Mouse (Mus musculus) megakaryocyte-erythroid progenitor cell, adult 5-6 weeks (primary cell): ENCODE measurements around the gene 4930519G04Rik. TPM values are rescaled to one million over a fixed set of nuclear protein-coding genes. Genes with fewer than 3 reads are reported as not detected.
"Not testable (repeated sequence)": the region's sequence is repeated elsewhere in the genome, so short reads cannot be mapped to it uniquely, and the experiment has no call there.

ENCODE experiments used
- ATAC-seq: replicated peaks from 2 replicates; pipeline ENCODE4 v1.8.0; 2016; ENCODE audit warnings: mild to moderate bottlenecking, inconsistent platforms; ENCODE audit not compliant: severe bottlenecking, poor library complexity, low FRiP score, low TSS enrichment
- total RNA-seq, 2 experiments: library from RNA; stranded (forward) in 1 of 2; stranded (reverse) in 1 of 2; fragments of 200-1000, 215-1000 nt in 1 of 2; fragments of >200 nt in 1 of 2; fragmentation: Nextera tagmentation in 1 of 2; gene quantifications; 2 replicates each; pipeline ENCODE4 v1.2.3; 2014 to 2017

Gene 4930519G04Rik
- total RNA-seq, 2 experiments from 2014 or later = not detected

- no peak for ATAC-seq
These were observed 16.6 kb upstream of the 4930519G04Rik start for GRCm38 (mm10) chr5:114836886-114837285.

GRCm38 (mm10) chr5:114840481-114840880 lies 13.0 kb upstream of the 4930519G04Rik start:
- ATAC-seq = not testable (repeated sequence)

GRCm38 (mm10) chr5:114842155-114842554 lies 11.3 kb upstream of the 4930519G04Rik start:
- not testable (repeated sequence) for ATAC-seq

GRCm38 (mm10) chr5:114842674-114843073 lies 10.8 kb upstream of the 4930519G04Rik start:
- ATAC-seq = no peak

- ATAC-seq = not testable (repeated sequence)
These were observed 9.1 kb upstream of the 4930519G04Rik start for GRCm38 (mm10) chr5:114844371-114844770.

- no peak for ATAC-seq
These were observed 1.8 kb upstream of the 4930519G04Rik start for GRCm38 (mm10) chr5:114851565-114852236.

GRCm38 (mm10) chr5:114858582-114858981 lies 5.1 kb downstream of the 4930519G04Rik start, which contains the start of gene Gm9936:
TSS of gene Gm9936 (minus strand) at chr5:114858682.
- no peak for ATAC-seq

GRCm38 (mm10) chr5:114859253-114859652 lies 5.8 kb downstream of the 4930519G04Rik start:
- ATAC-seq = peak; percentile 67; the same call in 1 of the 2 replicates

- ATAC-seq = no peak
These were observed 8.3 kb downstream of the 4930519G04Rik start for GRCm38 (mm10) chr5:114861730-114862129.

- no peak for ATAC-seq
These were observed 11.3 kb downstream of the 4930519G04Rik start for GRCm38 (mm10) chr5:114864813-114865212.

- ATAC-seq = no peak
These were observed 11.8 kb downstream of the 4930519G04Rik start for GRCm38 (mm10) chr5:114865279-114865678.

- 0 out of 2 replicates have a peak, but pooled peaks have one; percentile 27 for ATAC-seq
These were observed 22.4 kb downstream of the 4930519G04Rik start for GRCm38 (mm10) chr5:114875858-114876257.

GRCm38 (mm10) chr5:114876331-114876730 lies 22.9 kb downstream of the 4930519G04Rik start:
- ATAC-seq = no peak

- no peak for ATAC-seq
These were observed 24.0 kb downstream of the 4930519G04Rik start for GRCm38 (mm10) chr5:114877487-114877886.

- ATAC-seq = no peak
These were observed 25.9 kb downstream of the 4930519G04Rik start for GRCm38 (mm10) chr5:114879399-114879798.

GRCm38 (mm10) chr5:114882319-114882718 lies 28.9 kb downstream of the 4930519G04Rik start:
- not testable (repeated sequence) for ATAC-seq

- ATAC-seq = no peak
These were observed 29.6 kb downstream of the 4930519G04Rik start for GRCm38 (mm10) chr5:114883022-114883421.

- ATAC-seq = no peak
These were observed 33.3 kb downstream of the 4930519G04Rik start for GRCm38 (mm10) chr5:114886801-114887200.

- no peak for ATAC-seq
These were observed 35.5 kb downstream of the 4930519G04Rik start for GRCm38 (mm10) chr5:114888995-114889394.

- ATAC-seq = no peak
These were observed 42.1 kb downstream of the 4930519G04Rik start for GRCm38 (mm10) chr5:114895542-114895941.

- peak; percentile 89 for ATAC-seq
These were observed 43.4 kb downstream of the 4930519G04Rik start, which contains the start of gene Oasl2 for GRCm38 (mm10) chr5:114896688-114897373. TSS of gene Oasl2 (plus strand) at chr5:114896936.
